Mouse (Mus musculus): ENCODE measurements around the gene Guk1. TPM values are rescaled to one million over a fixed set of nuclear protein-coding genes. Genes with fewer than 3 reads are reported as not detected.
"Not testable (repeated sequence)": the region's sequence is repeated elsewhere in the genome, so short reads cannot be mapped to it uniquely, and the experiment has no call there.

Guk1 gene
- polyA plus RNA-seq, 1 experiment from 2014 or later: 232 TPM

DNA sequence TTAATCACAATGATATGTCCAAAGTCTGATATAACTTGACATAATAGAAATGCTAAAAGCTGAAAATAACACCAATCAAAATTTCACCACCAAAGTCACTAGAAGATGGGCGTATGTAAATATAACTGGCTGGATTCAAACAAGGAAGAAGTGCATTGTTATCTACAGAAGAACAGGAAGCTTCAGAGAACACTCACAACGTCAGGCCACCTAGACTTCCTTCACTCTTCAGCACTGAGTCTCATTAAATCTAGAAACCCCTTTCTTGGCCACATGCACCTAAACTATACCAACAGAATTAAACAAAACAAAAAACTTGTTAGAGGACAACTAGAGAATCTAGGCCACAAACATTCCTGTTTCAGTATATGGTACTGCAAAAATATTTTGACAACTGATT, 32.5 kb upstream of the Guk1 start:
- Histone ChIP-seq H3K4me2 (no peak overlapping the region), H3K36me3 (replicated peaks) (no peaks in the 10 kb centered on the region), H3K9ac (no peak overlapping the region), H3K4me3 (no peak overlapping the region), H3K27me3 (replicated peaks) (no peaks in the 10 kb centered on the region), H3K9me3 (no peaks in the 10 kb centered on the region), H3K4me1 (peaks cover 53% of the 10 kb centered on the region), H3K27ac (no peak overlapping the region)
- WGBS: 83% methylated on average over 2 of the region's 2 CpGs
- no peak for ATAC-seq (replicated peaks)

DNA sequence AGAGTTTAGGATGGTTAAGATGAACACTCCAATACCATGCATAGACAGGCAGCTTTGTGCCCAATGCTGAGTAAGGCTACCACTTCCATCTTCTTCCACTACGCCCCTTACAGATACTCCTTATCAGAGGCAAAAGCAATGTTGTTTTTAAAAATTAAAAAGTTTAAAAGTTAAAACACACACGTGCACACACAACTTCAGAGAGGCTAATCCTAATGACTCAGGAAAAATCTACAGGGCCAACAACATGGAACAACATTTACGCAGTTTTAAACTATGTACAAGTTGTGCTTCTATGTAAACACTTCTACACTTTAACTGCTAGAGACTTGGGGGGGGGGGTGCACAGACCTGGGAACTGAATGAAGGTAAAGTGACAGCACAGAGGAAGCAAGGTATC, 32.0 kb upstream of the Guk1 start:
- Histone ChIP-seq H3K4me2 (no peak overlapping the region), H3K27me3 (replicated peaks) (no peaks in the 10 kb centered on the region), H3K4me1 (peaks cover 53% of the 10 kb centered on the region), H3K9ac (no peak overlapping the region), H3K9me3 (no peaks in the 10 kb centered on the region), H3K4me3 (no peak overlapping the region), H3K36me3 (replicated peaks) (no peaks in the 10 kb centered on the region), H3K27ac (no peak overlapping the region)
- ATAC-seq (replicated peaks): no peak
- 97% methylated on average over 3 of the region's 3 CpGs for WGBS

DNA sequence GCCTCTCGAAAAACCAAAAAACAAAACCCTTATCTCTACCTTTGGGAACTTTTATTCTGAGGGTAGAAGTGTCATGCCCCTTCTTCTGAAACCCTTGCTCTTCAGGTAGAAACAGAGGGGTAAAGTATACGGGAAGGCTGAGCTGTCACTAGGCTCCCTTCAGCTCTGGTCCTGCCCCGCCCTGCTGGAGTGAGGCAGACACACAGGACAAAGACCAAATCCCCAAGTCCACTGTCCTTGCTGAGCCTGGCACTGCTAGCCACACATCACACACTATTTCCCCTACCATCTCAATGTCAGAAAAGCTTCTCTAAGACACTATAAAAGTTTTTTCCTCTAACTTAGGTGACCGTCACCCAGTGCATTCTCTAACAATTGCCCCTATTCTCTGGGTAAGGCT, 30.3 kb upstream of the Guk1 start:
- ATAC-seq (replicated peaks): no peak
- Histone ChIP-seq H3K27me3 (replicated peaks) (no peaks in the 10 kb centered on the region), H3K4me2 (no peak overlapping the region), H3K4me3 (no peak overlapping the region), H3K27ac (no peak overlapping the region), H3K9me3 (no peaks in the 10 kb centered on the region), H3K36me3 (replicated peaks) (no peaks in the 10 kb centered on the region), H3K4me1 (peaks cover 48% of the 10 kb centered on the region), H3K9ac (no peak overlapping the region)
- WGBS: 89% methylated on average over 4 of the region's 4 CpGs

DNA sequence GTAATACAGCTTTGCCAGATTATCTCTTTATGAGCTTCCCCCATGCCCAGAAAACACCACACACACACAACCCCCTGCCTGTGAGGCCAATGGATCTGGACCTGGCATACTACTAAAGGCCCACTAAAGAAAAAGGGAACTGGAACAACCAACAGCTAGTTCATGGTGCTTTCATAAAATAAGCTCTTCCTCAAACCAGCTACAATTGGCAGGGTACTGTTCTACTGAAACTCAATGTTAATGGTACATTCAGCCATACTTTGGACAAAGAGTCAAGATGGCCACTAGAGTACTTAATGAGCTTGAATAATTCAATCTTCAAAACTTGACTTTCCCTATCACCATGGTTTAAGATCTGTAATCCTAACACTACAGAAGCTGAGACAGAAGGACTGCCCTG, 29.6 kb upstream of the Guk1 start:
- H3K4me1 ChIP-seq: peaks cover 41% of the 10 kb centered on the region
- no peak overlapping the region for H3K9ac ChIP-seq

DNA sequence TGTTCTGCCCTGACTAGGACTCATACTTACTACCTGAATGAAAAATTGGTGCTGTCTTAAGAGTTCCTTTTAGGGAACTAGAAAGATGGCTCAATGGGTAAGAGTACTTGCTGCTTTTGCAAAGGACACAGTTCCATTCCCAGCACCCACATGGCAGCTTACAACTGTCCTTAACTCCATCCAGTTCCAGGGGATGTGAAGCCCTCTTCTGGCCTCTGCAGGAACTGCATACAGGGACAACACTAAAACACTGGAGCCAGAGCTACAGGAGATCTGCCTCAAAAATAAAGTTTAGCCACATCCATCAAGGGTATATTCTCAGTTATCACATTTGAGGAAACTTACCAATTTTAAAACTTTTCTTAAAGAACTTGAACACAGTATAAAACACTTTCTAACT, 27.1 kb upstream of the Guk1 start:
- H3K27ac ChIP-seq: no peak overlapping the region
- H3K36me3 ChIP-seq (replicated peaks): no peaks in the 10 kb centered on the region
- no peak overlapping the region for H3K4me2 ChIP-seq
- no peaks in the 10 kb centered on the region for H3K9me3 ChIP-seq
- H3K4me3 ChIP-seq: no peak overlapping the region
- no peaks in the 10 kb centered on the region for H3K27me3 ChIP-seq (replicated peaks)
- peaks cover 16% of the 10 kb centered on the region for H3K4me1 ChIP-seq
- no peak overlapping the region for H3K9ac ChIP-seq
- ATAC-seq (replicated peaks): no peak

More for the DNA sequence above, 29.6 kb upstream of the Guk1 start:
- Histone ChIP-seq H3K36me3 (replicated peaks) (no peaks in the 10 kb centered on the region), H3K4me2 (no peak overlapping the region), H3K27me3 (replicated peaks) (no peaks in the 10 kb centered on the region), H3K4me3 (no peak overlapping the region), H3K27ac (no peak overlapping the region), H3K9me3 (no peaks in the 10 kb centered on the region)
- ATAC-seq (replicated peaks): no peak

DNA sequence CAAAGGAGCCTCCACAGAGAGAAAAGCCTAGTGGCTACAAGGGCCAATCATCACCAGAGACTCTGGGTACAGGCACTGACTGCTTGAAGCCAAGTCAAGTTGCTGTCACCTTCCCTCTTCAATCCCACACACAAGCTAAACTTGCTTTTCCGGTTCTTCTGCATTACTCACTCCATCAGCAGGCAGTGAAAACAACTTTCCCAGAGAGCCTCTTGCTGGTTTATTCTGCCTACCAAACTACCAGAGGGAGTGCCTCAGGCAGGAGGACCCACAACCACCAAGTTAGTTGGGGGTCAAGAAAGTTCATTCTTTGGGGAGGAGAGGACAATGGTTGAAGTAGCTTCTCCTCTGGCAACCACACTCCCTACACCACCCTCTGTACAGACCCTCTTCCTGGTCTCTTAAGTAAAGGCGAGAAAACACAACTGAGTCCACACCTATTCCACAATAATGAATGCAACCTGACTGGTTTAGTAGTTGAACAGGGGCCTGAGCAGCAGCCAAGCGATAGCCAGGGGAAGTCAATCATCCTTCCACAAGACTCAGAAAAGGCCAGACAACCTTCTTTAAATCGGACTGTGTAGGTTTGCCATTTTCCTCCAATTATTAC, 26.5 kb upstream of the Guk1 start:
- no peak overlapping the region for H3K9ac ChIP-seq
- no peaks in the 10 kb centered on the region for H3K36me3 ChIP-seq (replicated peaks)
- H3K4me3 ChIP-seq: no peak overlapping the region
- H3K4me1 ChIP-seq: peaks cover 11% of the 10 kb centered on the region; the same call in 1 of the 2 replicates
- 89% methylated on average over 4 of the region's 4 CpGs for WGBS
- no peak for ATAC-seq (replicated peaks)
- H3K27ac ChIP-seq: no peak overlapping the region
- no peaks in the 10 kb centered on the region for H3K9me3 ChIP-seq
- no peak overlapping the region for H3K4me2 ChIP-seq
- H3K27me3 ChIP-seq (replicated peaks): no peaks in the 10 kb centered on the region

DNA sequence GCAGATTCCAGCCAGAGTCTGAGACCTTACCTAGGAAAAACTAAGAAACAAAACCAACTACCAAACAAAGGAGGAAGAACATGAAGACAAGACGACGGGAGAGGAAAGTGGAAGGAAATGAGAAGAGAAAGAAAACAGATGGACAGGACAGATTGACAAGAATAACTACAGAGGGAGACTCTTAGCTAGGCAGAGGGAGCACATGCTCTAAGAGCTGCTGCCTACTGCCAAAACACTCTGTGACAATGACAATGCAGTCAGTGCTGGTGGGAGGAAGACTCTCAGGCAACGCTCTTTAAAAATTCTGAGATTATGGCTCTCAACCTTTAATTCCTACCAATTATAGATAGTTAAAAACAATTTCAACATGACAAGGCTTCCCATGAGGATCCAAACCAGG, 24.9 kb upstream of the Guk1 start:
- no peak for ATAC-seq (replicated peaks)
- WGBS: 79% methylated on average over 3 of the region's 3 CpGs
- Histone ChIP-seq H3K9ac (no peak overlapping the region), H3K4me1 (no peaks in the 10 kb centered on the region), H3K4me2 (no peak overlapping the region), H3K27me3 (replicated peaks) (no peaks in the 10 kb centered on the region), H3K9me3 (no peaks in the 10 kb centered on the region), H3K36me3 (replicated peaks) (0 out of 2 replicates have a peak, but pooled peaks cover 3% of the 10 kb centered on the region), H3K4me3 (no peak overlapping the region), H3K27ac (no peak overlapping the region)

DNA sequence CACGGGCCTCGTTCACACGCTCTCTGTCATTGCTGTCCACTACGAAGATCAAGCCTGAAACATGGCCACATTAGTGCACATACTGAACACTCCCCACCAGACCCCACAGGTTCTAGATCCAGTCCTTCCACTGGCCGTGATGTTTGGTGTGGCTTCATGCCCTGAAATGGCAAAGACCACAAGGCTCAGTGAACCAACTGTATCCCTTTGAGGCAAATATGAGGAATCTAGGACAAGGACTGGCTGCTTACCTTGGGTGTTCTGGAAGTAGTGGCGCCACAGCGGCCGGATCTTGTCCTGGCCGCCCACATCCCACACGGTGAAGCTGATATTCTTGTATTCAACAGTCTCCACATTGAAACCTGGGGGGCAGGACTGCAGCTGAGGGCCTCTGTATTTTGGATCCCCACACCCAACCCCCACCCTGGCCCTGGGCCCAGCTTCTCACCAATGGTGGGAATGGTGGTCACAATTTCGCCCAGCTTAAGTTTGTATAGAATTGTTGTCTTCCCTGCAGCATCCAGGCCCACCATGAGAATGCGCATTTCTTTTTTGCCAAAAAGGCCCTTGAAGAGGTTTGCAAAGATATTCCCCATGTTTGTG, 21.0 kb upstream of the Guk1 start:
- Histone ChIP-seq H3K36me3 (replicated peaks) (peaks cover 15% of the 10 kb centered on the region; the same call in 1 of the 2 replicates), H3K27ac (no peak overlapping the region), H3K4me1 (peaks cover 11% of the 10 kb centered on the region), H3K4me3 (no peak overlapping the region), H3K9me3 (no peaks in the 10 kb centered on the region), H3K27me3 (replicated peaks) (no peaks in the 10 kb centered on the region), H3K9ac (no peak overlapping the region), H3K4me2 (no peak overlapping the region)
- ATAC-seq (replicated peaks): no peak
- whole genome bisulfite sequencing: 92% methylated on average over 12 of the region's 12 CpGs

DNA sequence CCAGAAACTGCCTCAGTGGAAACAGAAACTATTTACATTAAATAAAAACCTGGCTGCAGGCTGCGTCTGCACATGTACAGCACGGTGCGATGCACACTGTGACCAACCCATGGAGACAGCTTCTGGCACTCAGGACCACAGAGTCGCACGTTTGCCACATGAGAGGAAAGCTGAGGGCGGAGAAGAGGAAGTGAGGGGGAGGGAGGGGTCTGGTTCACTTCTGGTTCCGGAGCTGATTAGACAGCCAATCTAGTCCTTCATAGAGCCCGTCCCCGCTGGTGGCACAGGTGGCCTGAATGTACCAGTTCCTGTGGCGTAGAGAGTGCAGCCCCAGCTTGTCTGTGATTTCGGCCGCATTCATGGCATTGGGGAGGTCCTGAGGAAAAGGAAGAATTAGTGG, 20.3 kb upstream of the Guk1 start:
- H3K4me3 ChIP-seq; H3K27ac ChIP-seq; H3K27me3 ChIP-seq (replicated peaks); H3K4me2 ChIP-seq; ATAC-seq (replicated peaks); H3K9me3 ChIP-seq; H3K9ac ChIP-seq: not testable (repeated sequence)
- H3K4me1 ChIP-seq: peaks cover 18% of the 10 kb centered on the region
- H3K36me3 ChIP-seq (replicated peaks): peaks cover 15% of the 10 kb centered on the region; the same call in 1 of the 2 replicates
- WGBS: 87% methylated on average over 12 of the region's 12 CpGs

DNA sequence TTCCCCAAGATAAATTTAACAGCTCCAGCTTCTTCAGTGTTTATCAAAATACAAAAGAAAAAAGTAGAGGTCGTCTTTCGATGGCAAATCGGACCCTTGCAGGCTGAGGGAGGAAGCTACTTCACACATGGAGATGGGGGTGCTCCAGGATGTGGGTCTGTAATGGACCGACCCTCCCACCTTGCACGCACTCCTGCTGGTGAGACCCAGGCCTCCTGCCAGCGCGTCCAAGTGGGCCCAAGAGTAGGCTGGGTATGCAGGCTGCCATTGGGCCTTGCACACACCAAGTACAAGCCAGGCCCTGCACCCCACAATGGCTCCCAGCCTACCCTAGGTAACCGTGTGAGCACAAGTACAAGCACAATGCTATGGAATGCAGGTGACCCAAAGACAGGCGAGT, 19.5 kb upstream of the Guk1 start:
- peaks cover 18% of the 10 kb centered on the region for H3K4me1 ChIP-seq
- not testable (repeated sequence) for H3K9ac ChIP-seq; H3K27me3 ChIP-seq (replicated peaks); ATAC-seq (replicated peaks); H3K4me2 ChIP-seq; H3K27ac ChIP-seq; H3K4me3 ChIP-seq; H3K9me3 ChIP-seq
- H3K36me3 ChIP-seq (replicated peaks): peaks cover 17% of the 10 kb centered on the region; the same call in 1 of the 2 replicates
- WGBS: 94% methylated on average over 9 of the region's 9 CpGs

DNA sequence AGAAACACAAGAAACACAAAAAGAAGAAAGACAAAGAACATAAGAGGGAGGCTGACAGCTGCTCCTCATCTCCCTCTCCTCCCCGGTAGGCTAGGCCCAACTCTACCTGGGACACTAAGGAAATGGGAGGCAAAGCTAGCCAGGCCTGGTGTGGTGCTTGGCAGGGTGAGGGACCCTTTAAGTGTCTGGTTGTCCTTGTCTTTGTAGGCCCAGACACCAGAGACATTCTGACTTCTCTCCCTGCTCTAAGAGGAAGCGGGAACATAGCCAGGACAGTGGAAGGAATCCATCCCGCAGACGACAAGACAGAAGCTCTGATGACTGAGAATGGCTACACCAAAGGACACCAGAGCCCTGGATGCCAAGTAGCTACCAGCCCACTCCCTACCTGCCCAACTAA, 18.0 kb upstream of the Guk1 start:
- Histone ChIP-seq H3K9me3 (no peaks in the 10 kb centered on the region), H3K4me3 (no peak overlapping the region), H3K4me2 (no peak overlapping the region), H3K27me3 (replicated peaks) (no peaks in the 10 kb centered on the region), H3K27ac (no peak overlapping the region), H3K36me3 (replicated peaks) (peaks cover 19% of the 10 kb centered on the region; the same call in 1 of the 2 replicates), H3K4me1 (peaks cover 18% of the 10 kb centered on the region), H3K9ac (no peak overlapping the region)
- no peak for ATAC-seq (replicated peaks)
- WGBS: 87% methylated on average over 4 of the region's 4 CpGs

DNA sequence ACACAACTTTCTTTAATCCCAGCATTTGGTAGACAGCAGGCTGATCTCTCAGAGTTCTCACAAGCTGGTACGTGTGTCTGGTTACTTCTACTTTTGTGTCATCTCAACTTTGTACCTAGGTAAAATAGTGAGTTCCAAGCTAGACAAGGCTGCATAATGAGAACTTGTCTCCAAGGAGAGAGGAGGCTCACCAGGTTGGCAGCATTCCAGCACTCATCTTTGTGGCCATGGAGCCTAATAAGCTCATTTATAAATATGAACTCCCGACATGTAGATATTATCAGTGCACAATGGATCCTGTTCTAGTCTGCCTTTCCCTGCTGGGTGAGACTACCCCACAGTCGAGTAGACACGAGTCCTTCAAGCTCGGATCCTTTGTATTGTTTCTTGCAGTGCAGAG, 17.6 kb upstream of the Guk1 start:
- H3K27me3 ChIP-seq (replicated peaks): no peaks in the 10 kb centered on the region
- peak overlapping the region; percentile 86; the same call in 1 of the 2 replicates for H3K4me3 ChIP-seq
- peaks cover 18% of the 10 kb centered on the region for H3K4me1 ChIP-seq
- WGBS: 60% methylated on average over 5 of the region's 5 CpGs
- H3K36me3 ChIP-seq (replicated peaks): peaks cover 19% of the 10 kb centered on the region; the same call in 1 of the 2 replicates
- H3K9me3 ChIP-seq: no peaks in the 10 kb centered on the region
- peak overlapping the region; percentile 75; the same call in 1 of the 2 replicates for H3K9ac ChIP-seq
- H3K27ac ChIP-seq: no peak overlapping the region
- peak overlapping the region; percentile 90 for H3K4me2 ChIP-seq
- no peak for ATAC-seq (replicated peaks)

DNA sequence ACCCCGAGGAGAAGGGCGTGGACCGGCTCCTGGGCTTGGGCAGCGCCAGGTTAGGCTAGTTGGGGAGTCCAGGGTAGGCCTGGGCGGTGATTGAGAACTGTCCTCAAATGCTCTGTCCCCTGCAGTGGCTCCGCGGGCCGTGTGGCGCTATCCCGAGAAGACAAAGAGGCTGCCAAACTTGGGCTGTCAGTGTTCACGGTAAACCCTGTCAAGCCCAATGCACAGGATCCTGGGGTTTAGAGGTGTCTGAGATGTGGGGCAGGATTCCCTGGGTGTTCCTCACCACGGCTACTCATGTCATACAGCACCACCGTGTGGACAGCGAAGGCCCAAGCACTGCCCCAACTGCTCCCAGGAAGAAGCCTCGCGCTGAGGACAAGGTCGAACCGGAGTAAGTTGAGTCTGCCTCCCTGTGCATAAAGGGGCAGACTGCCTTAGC, 17.0 kb upstream of the Guk1 start:
- Histone ChIP-seq H3K27me3 (replicated peaks) (no peaks in the 10 kb centered on the region), H3K9me3 (no peaks in the 10 kb centered on the region), H3K36me3 (replicated peaks) (peaks cover 19% of the 10 kb centered on the region; the same call in 1 of the 2 replicates), H3K4me1 (peaks cover 18% of the 10 kb centered on the region), H3K27ac (peak overlapping the region; percentile 86), H3K4me2 (peak overlapping the region; percentile 90), H3K9ac (peak overlapping the region; percentile 75), H3K4me3 (peak overlapping the region; percentile 86)
- WGBS: 11% methylated on average over 18 of the region's 18 CpGs
- ATAC-seq (replicated peaks): peak; percentile 46
